In the genomic region with DNA sequence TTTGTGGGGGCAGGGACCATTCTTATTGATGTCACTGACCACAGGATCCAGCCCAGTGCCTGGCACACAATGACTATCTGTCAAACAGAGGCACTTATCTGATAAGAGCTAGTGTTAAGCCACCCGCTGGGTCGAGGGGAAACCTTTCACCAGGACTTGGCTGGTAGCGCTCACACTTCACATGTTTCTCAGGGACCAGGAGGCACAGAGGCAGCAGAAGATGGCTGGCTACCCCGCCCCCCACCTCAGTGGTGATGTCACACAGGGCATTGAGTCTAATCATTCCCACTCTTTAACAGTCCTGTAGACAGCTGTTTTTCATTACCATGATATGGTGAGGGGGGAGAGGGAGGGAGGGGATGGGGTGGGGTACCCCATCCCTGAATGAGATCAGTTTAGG, we compare ENCODE assay signal across 8 mouse cellular contexts. TPM values are rescaled to one million over a fixed set of nuclear protein-coding genes. Genes with fewer than 3 reads are reported as not detected.
DNase-seq lines count a peak whose midpoint lies in the region; ATAC-seq and TF ChIP-seq lines count a peak whose summit lies in the region.

A gene (plus strand): TSS at position 370 of the 400 bp plus-strand sequence.

- peak; percentile 71; the same call in 1 of the 2 replicates for TF ChIP-seq POLR2A in testis, adult 2 months (IDR thresholded peaks at IDR 0.05; ENCODE audit: control insufficient read depth, low read depth, low read length)

- no peak for DNase-seq in testis, postnatal 14 days (ENCODE audit: low spot score)
- peak; percentile 61 for DNase-seq in embryo, embryonic 9.5 days (ENCODE audit: extremely low spot score)
- DNase-seq in heart, adult 8-10 months (ENCODE audit: low spot score): no peak
- DNase-seq in layer of hippocampus, postnatal 25 days (ENCODE audit: extremely low spot score in 1 of 2, low spot score in 1 of 2): no peak
- no peak for DNase-seq in midbrain, embryonic 14.5 days
- DNase-seq in adipocyte (ENCODE audit: low spot score): no peak
- no peak for DNase-seq in frontal cortex, postnatal 36 days (ENCODE audit: low spot score in 2 of 2)

- 21% methylated on average over 4 of the region's 4 CpGs for WGBS in midbrain, embryonic 14.5 days

- H3K4me1 ChIP-seq in testis, adult 2 months (ENCODE audit: control insufficient read depth, insufficient read depth, low read length): no peaks in the 10 kb centered on the region
- peaks cover 10% of the 10 kb centered on the region; the same call in 1 of the 2 replicates for H3K4me1 ChIP-seq in midbrain, embryonic 14.5 days (ENCODE audit: control insufficient read depth, insufficient read depth, low read length)

- H3K4me3 ChIP-seq in testis, adult 2 months (ENCODE audit: control insufficient read depth, low read depth, low read length): peak within 1 kb of the TSS; percentile 93
- no peak within 1 kb of the TSS for H3K4me3 ChIP-seq in midbrain, embryonic 14.5 days (replicated peaks; ENCODE audit: low read depth, low read length)

- ATAC-seq in midbrain, embryonic 14.5 days (ENCODE audit: low FRiP score, low TSS enrichment): no peak

- no peaks in the 10 kb centered on the region; the same call in 1 of the 2 replicates for H3K36me3 ChIP-seq in testis, adult 2 months (ENCODE audit: control insufficient read depth, insufficient read depth, low read length)
- no peaks in the 10 kb centered on the region for H3K36me3 ChIP-seq in midbrain, embryonic 14.5 days (ENCODE audit: control insufficient read depth, insufficient read depth, low read length)

- H3K4me2 ChIP-seq in midbrain, embryonic 14.5 days (ENCODE audit: low read length): no peak within 1 kb of the TSS

- H3K9ac ChIP-seq in midbrain, embryonic 14.5 days (replicated peaks; ENCODE audit: low read length): no peak within 1 kb of the TSS

- H3K9me3 ChIP-seq in midbrain, embryonic 14.5 days (ENCODE audit: control insufficient read depth, low read length): no peaks in the 10 kb centered on the region

- TF ChIP-seq CTCF in testis, adult 2 months (IDR thresholded peaks at IDR 0.05; ENCODE audit: control insufficient read depth, insufficient read depth, insufficient replicate concordance, low read depth, low read length): no peak

- no peaks in the 10 kb centered on the region for H3K27me3 ChIP-seq in testis, adult 2 months (ENCODE audit: control insufficient read depth, insufficient read depth, low read length)
- no peaks in the 10 kb centered on the region for H3K27me3 ChIP-seq in midbrain, embryonic 14.5 days (ENCODE audit: control insufficient read depth, insufficient read depth, low read length)

- H3K27ac ChIP-seq in testis, adult 2 months (ENCODE audit: control insufficient read depth, insufficient read depth, low read depth, low read length): peak within 1 kb of the TSS; percentile 95
- no peak within 1 kb of the TSS for H3K27ac ChIP-seq in midbrain, embryonic 14.5 days (replicated peaks; ENCODE audit: low read depth, low read length)

RNA-seq across cellular contexts. Expression of the gene that starts here (rescaled TPM):
- polyA plus RNA-seq in testis, adult 2 months (2012; rRNA removed): 204 and 252 TPM in 2 replicates
- 100 to 1,000 TPM; 237 to 283 (median 258) TPM for total RNA-seq in heart, adult 8-10 months (2022)
- 100 to 1,000 TPM; 236 to 251 TPM for total RNA-seq in layer of hippocampus, postnatal 25 days (2021)
- polyA plus RNA-seq in midbrain, embryonic 14.5 days (2014; fragmentation: Nextera tagmentation; extraction: Ambion mirVana): 92.8 and 108 TPM in 2 replicates
